Mouse (Mus musculus) thymus, postnatal 10 days (tissue): ENCODE data around the gene Gm45713.
A peak's percentile ranks its signal among the peaks of the same experiment; 100 is the strongest.
"Not testable (repeated sequence)": the region's sequence is repeated elsewhere in the genome, so short reads cannot be mapped to it uniquely, and the experiment has no call there.

Source experiments
- DNase-seq, 2 experiments: peaks; one replicate each; pipeline ENCODE4 v3.0.0; 2021; ENCODE audit warnings: low spot score in 2 of 2

The Gm45713 gene

DNA sequence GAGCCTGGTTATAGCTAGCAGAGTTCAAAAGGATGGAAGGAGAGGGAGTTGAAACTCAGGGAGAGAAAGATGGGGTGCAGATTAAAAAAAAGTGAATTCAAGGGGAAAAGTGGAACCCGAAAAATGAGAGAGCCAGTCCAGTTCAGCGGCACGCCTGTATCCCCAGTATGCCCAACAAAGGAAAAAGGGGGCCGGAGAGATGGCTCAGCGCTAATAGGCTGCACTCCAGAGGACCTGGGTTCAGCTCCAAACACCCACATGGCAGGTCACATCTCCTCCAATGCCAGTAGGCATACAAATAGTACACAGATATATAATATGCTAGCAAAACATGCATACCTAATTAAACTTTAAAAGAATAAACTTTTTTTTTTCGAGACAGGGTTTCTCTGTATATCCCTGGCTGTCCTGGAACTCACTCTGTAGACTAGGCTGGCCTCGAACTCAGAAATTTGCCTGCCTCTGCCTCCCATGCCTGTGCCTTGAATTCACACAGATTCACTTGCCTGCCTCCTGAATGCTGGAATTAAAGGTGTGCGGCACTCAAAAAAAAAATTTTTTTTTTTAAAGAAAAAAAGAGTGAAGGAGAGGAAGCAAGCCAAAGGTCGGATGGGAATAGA is 27.1 kb upstream of the Gm45713 start:
- DNase-seq, result no peak

DNA sequence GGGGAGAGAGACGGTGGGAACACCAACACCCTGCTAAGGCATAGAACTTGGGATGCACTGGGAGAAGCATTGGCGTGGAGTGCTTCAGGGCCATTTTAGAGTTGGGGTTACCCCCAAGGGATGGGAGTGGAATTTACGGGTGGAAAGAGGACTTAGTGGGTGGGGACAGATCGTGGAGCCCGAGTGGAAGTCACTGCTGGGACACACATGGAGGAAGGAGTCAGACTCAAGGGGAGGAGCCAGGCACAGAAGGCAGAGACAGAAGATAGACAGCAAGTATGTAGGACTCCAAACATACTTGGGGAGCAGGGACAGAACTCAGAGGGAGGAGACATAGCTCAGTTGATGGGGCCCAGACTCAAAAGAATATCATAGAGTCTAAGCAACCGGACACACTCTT is 26.5 kb upstream of the Gm45713 start:
- DNase-seq, result no peak

DNA sequence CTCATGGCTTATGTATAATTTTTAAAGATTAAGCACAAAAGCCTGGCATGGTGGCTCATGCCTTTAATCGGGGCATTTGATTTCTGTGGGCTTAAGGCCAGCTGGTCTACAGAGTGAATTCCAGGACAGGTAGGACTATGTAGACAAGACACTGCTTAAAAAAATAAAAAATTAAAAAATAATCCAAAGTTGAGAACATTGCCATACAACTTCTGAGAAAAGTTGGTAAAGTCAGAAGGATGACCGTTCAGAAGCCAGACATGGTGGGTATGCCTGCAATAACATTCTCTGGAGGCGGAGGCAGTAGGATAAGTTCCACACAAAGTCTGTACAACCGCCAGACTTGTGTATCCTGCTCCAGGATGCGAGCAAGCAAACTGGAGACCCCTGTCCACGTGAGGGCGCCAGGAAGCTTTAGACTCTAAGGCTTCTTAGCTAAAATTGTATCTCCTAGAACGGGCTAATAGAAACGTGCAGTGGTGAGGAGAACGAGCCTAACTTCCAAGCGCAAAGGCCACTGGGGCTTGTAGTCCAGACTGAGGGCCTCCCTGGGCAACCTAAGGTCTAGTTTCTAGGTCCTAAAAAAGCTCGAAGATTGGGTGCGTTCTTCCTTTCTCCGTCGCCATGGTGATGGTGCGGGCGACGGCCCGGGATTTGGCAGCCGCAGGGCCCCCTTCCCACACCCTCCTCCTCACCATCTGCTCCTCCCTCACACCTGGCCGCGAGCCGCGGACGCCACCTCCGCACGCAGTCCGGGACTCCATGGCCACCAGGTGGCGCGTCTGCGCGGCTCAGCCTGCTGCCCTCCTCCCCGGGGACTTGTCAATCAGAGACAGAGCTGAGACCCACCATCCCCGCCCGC is 25.8 kb upstream of the Gm45713 start:
- peak; percentile 87 to 95 for DNase-seq

DNA sequence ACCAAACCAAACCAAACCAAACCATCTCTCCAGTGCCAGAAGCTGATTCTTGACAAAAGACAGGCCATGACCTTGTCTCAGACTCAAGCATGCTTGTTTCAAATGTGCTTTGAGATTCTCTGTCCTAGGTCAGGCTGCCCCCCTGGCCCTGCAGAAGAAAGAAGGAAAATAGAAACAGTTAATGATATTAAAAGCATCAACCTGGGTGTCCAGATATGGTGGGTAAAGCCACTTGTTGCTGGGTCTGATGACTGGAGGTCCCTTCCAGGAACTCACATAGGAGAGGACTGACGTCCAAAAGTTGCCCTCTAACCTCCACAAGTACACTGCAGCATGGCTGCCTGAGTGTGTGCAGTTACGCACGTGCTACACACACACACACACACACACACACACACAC is 24.8 kb upstream of the Gm45713 start:
- DNase-seq, result no peak

DNA sequence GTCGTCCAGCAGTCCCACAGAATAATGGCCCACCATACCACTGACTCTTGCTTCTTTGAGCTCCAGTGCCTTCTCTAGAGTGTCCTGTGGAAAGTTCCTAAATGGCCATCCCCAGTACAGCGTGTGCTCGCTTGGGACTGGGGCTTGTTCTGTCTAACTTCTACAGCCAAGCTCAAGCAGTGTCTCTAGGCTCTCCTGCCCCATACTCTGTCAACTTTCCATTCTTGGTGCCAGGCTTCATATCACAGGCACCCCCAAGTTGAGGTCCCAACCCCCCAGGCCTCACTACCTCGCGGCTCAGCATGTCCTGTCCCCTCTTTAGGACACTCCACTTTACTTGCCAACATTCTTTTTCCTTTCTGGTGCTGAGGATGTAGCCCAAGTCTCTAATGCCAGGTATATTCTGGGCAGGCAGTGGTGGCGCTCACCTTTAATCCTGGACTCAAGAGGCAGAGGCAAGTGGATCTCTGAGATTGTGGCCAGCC is 24.3 kb upstream of the Gm45713 start:
- DNase-seq, result no peak

DNA sequence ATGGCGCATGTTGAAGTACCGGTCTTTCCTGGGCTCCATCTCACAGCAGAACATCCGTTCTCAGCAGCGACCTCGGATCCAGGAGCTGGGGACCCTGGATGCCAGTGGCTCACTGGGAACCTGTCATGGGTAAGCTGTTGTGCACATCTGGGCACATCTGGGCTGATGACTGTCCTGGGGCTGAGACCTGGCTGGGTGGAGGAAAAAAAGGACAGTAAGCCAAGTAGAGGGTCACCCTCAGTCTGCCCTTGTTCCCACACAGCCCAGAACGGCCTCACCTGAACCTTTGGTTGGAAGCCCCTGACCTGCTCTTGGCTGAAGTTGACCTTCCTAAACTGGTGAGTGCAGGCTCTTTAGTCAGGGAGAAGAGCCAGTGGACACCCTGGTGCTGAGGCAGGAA is 23.0 kb upstream of the Gm45713 start:
- no peak for DNase-seq

DNA sequence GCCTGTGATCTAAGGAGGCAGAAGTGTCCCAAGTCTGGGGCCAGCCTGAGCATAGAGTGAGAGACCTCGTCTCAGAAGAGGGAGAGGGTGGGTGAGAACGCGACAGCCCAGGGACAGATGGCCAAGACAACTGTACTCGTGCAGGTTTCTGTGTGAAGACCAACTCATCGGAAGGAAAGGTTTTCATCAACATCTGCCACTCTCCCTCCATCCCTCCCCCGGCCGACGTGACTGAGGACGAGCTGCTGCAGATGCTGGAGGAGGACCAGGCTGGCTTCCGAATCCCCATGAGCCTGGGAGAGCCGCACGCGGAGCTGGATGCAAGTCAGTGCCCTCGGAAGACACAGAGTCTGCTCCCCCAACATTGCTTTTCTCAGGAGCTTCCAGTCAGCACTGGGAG is 21.4 kb upstream of the Gm45713 start:
- DNase-seq, result no peak

DNA sequence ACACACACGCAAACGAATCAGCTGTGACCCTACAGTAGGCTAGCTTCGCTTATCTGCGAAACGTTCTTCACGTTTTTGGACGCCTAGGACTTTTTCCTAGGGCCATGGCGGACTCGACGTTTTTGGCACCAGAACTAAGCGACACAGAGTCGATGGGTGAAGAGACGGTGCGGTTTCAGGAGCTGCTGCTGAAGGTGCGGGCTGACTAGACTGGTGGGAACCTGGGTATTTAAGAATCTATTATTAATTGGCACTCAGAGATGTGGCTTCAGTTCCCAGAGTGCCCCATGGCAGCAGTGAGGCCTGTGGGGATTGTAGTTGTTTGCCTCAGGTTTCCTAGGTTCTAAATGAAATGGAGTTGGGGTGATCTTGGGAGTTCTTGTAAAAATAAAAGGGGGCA is 20.2 kb upstream of the Gm45713 start:
- no peak for DNase-seq

DNA sequence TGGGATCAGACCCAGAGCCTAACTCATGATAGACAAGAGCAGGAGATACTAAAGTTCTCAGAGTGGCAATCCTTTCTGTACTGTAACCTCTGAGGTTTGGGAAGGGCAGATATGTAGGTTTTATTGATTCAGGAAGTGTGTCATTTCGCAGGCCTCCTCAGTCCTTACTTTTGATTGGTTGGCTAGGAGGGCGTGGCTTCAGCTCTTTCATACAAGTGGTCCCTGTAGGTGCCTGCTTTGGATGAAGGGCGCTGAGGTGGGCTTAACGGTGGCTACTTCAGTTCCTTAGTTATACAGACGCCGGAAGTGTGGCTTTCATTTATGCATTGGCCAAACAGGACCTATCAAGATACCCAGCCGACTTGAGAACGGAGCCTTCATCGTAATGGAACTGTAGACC is 19.6 kb upstream of the Gm45713 start:
- no peak for DNase-seq

DNA sequence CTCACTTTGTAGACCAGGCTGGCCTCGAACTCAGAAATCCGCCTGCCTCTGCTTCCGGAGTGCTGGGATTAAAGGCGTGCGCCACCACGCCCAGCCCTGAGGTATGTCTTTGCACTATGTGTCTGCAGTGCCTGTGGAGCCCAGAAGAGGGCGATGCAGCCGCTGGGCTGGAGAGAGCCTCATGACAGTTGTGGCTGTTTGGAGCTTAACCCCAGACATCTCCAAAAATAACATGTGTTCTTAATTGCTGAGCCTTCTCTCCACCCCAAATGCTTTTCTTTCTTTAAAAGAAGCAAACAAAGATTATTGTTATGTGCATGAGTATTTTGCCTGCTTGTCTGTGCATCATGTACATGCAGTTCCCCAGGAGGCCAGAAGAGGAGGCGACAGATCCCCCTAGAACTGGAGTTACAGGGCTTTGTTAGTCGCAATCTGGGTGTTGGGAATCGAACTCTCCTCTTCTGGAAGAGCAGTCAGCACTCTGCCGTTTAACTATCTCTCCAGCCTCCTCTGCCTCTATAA is 19.0 kb upstream of the Gm45713 start:
- DNase-seq, result peak; percentile 49 to 57

DNA sequence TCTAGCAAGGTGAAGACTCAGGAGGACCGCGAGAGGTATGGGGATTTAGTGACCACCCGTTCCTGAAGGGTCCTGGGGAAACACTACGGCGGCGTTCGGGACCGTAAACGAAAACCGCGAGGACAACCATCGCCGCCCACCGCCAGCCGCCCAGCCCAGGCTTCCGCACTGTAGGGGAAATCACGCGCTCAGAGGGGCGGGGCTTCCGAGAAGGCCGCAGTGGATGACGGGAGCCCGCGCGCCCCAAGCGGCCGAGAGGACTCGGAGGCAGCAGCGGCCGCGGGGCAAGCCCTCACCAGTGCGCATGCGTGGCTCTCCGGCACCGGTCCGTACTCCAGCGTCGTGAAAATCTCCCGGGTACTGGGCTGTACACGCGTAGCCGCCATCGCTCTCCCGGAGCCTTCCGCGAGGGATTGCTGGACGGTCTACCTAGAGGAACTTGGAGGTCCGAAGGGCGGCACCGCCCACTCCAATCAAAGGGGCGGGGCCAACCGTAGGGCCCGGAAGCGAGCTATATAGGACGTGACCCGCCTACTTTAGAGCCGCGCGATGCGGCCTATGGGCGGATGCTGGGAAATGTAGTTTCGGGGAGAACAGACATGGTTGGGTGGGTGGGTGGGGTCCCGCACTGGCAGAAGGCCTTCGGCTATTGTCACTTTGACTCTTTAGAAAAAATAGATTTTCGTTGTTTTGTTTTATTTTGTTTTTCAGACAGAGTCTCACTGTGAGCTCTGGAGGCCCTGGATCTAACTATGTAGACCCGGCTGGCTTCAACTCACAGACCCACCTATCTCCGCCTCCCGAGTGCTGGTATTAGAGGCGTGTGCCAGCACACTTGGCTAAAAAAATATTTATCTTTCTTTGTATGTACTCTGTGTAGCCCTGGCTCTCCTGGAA is 18.3 kb upstream of the Gm45713 start, which contains the start of the genes Pih1d1 and Aldh16a1:
TSS of gene Pih1d1 (plus strand) at position 208 of the 897 bp plus-strand sequence.
TSS of gene Aldh16a1 (minus strand) at position 489 of the 897 bp plus-strand sequence.
- peak; percentile 95 to 98 for DNase-seq

DNA sequence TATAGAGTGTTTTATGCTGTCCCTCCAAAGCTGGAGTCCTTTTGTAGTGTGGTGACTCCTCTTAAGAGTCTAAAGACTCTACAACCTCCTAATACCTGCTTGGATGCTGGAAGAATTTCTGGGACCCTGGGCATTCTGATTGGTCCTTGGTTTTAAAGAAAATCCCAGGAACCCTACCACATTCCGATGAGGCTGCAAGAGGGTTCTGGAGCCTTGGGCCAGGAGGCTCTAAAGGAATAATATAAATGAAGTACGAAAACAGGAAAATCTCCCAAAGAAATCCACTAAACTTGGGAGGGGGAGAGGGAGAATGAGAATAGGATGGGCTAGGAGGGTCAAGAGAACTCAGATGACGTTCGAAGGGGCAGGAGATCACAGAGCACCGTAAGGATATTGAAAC is 17.6 kb upstream of the Gm45713 start:
- no peak for DNase-seq

DNA sequence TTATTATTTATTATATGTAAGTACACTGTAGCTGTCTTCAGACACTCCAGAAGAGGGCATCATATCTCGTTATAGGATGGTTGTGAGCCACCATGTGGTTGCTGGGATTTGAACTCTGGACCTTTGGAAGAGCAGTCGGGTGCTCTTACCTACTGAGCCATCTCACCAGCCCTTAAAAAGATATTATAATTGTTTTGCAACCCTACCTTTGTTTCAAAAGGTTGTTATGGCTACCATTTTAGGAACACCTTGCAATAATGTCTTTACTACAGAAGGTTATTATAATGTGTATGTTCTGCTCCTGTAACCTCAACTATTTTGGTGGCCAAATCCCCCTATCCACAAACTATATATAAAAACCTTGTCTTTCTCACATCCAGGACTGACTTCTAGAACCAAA is 17.0 kb upstream of the Gm45713 start:
- DNase-seq, result not testable (repeated sequence)

DNA sequence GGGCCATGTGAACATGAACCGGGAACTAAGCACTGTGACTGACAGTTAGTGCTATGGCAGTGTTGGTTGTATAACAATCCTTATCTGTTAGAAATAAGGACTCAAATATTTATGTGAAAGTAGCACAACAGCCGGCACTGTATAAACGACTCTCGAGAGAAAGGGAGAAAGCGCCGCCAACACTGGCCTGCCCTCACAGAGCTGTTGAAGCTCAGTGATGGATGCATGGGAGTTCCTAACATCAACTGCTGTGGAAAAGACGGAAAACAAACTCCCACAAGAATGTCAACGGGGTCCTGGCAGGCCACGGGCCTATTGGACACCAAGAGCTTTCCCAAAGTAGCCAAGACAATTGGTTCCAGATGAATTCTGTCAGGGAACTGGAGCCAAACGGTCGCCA is 15.3 kb upstream of the Gm45713 start:
- DNase-seq, result no peak

DNA sequence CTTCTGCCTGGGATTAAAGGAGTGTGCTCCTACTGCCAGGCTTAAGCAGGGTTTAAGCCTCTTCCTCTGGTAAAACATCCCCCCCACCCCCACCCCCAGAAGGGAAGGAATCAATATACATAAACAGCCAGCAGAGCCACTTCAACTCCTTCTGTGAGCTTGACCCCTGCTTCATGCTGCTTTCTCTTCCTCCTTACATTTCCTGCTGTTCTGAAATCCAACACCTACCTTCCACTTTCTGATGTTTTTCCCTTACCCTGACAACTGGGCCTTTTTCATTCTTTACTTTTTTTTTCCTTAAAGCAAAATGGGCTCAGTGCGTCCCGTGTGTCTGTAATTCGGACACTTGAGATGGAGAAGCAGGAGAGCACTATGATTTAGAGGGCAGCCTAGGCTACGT is 14.3 kb upstream of the Gm45713 start:
- DNase-seq, result no peak

DNA sequence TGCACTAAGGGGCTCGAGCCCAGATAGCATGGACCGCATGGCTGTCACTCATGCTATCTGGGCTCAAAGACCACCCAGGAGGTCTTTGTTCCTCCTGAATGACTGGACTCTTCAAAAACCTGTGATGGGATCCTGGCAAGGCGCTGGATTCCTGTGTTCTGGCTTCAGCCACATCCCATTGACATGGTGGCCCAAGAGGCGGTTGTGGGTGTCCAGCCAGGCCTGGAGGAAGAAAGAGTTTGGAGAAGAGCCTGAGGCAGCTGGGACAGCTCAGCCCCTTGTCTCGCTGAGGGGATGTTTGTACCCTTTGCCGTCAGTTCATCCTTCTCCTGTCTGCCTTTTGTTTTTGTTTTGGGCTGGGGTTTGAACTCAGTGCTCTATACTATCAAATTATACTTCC is 13.5 kb upstream of the Gm45713 start:
- no peak for DNase-seq

DNA sequence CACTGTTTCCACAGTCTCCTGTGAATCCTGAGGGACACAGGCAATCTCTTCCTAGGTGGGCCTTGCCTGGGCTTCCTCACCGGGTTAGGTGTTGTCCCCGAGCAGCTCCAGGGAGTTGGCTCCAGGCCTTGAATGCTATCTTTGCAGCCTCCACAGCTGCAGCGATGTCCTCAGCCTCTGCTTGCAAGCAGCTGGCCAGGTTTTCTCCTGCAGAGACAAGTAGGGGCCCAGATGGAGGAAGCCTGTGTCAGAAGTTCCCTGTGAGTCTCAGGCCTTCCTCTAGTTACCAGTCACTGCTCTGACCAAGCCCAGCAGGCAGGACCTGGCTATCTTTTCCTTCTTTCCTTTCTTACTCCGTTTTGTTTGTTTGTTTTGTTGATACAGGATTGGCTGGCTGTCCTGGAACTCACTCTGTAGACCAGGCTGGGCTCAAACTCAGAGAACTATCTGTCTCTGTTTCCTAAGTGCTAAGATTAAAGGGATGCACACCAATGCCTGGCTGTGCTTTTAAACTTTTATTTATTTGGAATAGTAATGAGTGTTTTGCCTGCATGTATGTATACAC is 12.6 kb upstream of the Gm45713 start:
- DNase-seq, result no peak

DNA sequence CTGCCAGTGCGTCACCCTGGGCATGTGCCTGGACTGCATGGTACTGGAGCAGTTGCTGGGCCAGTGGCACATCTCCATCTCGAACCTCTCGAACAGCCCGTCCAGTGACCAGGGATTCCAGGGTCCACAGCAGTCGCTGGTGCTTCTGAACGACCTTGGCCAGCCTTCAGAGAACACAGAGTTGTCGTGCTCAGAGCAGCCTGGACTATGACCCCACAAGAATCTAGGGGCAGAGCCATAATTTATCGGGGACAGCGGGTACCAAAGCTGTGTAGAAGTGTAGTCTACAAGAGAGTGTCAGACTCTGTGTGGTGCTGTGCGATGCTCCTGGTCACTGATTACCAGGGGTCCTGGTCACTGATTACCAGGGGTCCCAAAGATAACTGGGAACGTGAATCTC is 11.9 kb upstream of the Gm45713 start:
- DNase-seq, result no peak

DNA sequence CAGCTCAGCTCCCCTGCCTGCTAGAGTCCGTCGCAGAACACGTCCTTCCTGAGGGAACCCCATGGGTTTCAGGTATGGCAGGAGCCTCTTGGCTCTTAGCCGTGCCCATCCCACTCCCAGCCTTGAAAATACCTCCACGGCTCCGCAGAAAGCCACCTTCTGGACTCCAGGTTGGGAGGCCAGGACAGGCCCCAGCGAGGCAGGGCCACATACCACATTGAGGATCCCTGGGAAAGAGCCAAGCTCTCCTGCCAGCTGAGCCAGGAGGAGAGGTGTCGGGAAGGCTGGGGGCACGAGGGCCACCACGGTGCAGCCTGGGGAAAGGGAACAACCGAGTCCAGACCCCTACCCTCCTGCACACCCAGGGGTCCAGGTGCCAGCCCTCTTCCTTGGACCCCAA is 11.2 kb upstream of the Gm45713 start:
- no peak for DNase-seq

DNA sequence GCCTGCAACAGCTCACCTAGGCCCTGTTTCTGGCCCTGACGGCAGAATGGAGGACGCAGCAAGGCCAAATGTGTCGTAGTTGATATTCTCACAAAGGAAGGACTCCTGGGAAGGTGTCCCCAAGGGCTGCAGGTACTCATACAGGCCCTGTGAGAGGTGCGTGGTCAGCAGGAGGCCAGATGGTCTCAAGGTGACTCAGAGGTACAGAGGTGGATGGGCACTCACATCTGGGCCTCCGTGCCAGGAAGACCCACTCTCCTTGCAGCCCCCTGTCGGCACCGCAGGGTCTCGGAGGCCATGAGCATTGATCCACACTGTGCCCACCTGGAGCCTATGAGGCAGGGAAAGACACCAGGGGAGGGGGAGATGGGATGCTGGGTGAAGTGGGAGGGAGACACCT is 9.4 kb upstream of the Gm45713 start:
- DNase-seq, result no peak

DNA sequence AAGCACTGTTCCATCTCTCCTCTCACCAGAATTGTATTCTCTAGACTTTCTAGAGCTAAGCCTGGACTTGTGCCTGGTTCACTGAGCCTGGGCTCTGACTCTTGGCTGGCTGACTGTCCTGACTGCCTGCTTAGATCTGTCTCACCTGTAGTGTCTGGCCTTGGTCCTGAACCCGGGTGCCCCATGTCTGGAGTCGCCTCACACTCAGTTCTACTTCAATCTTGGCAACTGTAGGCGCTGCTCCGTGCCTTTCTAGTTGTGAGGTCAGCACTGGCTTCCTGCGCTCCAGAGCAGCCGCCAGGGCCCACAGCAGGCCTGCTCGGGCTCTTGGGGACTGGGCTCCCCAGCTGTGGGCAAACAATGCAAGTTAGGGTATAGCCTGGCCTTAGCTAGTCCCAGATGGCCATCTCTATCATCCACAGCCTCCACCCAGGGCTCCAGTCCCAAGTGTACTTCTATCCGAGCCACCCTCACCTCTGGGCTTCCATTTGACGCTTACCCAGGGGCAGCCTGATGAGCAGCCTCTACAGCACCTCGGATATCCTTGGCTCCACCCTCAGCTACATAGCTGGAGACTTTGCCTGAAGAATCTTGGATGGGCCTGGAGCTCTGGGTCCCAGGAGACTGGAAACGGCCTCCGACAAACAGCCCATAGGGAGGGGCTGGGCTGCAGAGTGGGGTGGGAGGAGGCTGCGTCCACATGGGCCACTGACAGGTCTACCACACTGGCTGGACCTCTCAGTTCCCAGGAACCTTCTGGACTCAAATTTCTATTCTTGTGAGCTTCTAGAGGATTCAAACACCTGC is 8.5 kb upstream of the Gm45713 start:
- DNase-seq, result no peak
